Mouse (Mus musculus): ENCODE data around the gene Eif2s2.

GRCm38 (mm10) chr2:154891585-154891984, 1.1 kb downstream of the Eif2s2 start:
- TF ChIP-seq GATA1 (IDR thresholded peaks at IDR 0.05; ENCODE audit: borderline replicate concordance, low read length) (no peak), FLI1 (IDR thresholded peaks at IDR 0.05; ENCODE audit: low read length) (no peak)
